Mouse (Mus musculus): ENCODE measurements around the gene Muc5ac.
A peak's percentile ranks its signal among the peaks of the same experiment; 100 is the strongest.
"Not testable (repeated sequence)": the region's sequence is repeated elsewhere in the genome, so short reads cannot be mapped to it uniquely, and the experiment has no call there.

Muc5ac gene

DNA sequence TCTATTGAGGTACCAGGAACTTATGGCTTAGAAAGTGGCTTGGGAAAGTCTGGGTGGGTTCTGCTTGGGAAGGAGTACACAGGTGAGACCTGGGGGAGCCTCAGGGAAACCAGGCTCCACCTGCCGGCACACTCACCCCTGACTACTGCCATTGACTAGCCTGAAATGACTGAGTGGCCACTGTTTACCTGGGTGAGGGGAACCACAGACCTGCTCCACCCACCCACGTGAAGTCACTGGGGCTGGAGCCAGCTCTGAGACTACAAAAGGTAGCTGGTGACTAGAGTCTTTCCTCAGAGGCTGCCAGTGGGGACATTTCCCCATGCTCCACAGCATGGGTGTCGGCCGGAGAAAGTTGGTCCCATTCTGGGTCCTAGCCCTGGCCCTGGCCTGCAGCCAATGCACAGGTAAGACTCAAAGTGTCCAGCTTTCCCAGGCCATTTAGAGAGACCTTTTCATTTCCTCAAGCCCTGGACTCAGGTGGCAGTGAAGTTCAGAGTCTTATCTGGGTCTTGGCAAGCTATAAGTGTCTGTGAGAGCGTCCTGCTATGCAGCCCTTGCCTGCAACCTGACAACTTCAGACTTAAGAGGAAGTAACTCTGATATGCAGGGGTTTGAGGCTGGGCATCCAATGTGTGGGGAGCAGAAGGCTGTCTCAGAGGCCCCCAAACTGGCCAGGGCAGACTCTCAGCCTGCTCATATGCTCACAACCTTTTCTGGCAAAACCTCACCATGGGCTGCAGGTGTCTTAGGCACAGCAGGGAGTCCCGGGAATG, at the start of gene Muc5ac:
Muc5ac (plus strand) TSS at position 296 of the 776 bp plus-strand sequence.
- DNase-seq = no peak

DNA sequence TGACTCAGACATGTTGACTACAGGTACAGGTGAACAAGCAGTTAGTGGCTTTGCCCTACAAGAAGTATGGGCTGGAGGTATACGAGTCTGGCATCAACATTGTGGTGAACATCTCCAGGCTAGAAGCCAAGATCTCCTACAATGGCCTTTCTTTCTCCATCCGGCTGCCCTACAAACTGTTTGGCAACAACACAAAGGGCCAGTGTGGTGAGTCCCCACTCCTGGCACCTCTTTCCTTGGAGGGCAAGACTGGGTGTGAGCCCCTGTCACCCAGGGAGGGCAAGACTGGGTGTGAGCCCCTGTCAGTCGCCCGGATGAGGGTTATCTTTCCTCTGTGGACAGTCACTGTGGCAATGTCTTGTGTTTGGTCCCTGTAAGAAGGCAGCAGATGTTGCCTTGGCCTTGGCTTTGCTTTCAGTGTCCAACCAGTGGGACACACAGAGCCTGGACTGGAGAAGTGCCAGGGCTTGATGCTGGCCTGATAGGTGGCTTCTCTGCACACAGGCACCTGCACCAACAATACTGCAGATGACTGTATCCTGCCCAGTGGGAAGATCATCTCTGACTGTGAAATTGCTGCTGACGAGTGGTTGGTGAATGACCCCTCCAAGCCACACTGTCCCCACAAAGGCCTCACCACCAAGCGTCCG, 41.2 kb upstream of the Muc5ac start:
- DNase-seq = no peak

DNA sequence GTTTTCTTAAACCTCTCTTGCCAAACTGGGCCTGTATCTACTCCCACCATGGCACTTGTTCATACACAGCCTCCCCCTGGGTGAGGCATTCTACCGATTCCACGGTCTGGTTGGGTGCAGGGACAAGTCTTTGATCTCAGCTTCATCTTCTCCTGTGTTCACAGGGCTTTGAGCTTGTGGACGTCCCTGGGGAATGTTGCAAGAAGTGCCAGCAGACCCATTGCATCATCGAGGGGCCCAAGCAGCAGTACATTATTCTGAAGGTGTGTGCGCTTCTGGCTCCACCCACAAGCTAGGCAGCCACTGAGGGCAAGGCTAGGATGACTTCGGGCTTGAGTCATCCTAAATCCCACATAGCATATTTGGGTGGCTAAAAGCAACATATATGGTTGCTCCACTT, 36.3 kb upstream of the Muc5ac start:
- DNase-seq = no peak

DNA sequence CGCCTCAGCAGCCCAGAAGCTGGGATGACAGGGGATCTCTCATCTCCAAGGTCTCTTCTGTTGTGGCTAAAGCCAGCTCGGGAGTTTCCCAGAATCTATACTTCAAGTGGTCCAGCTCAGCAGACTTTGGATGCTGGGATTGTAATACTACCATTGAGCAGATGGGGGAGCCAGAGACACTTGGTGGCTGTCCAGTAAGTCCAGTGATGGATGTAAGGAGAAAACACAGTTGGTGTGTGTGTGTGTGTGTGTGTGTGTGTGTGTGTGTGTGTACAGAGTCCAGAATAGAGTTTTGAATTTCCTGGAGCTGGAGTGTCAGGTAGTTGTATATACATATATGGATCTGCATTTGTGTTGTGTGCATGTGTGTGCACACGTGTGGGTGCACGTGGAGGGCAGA, 32.9 kb upstream of the Muc5ac start:
- DNase-seq = peak; percentile 67

DNA sequence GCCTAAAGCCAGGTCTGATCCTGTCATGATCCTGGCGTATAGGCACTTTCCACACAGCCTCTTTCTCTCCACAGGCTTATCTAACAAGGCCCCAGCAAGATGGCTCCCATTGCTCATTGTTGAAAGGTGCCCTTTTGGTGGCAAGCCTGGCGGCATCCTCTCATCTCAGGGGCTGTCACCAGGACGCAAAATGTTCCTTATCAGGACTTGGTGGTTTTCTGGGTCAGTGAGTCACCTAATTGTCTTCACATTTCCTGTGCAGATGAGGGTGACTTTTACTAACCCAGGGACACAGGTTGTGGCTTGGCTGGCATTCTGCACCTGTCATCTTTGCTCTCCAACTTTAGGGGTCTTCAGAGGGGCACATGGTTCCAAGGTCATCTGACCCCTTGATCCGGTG, 30.5 kb upstream of the Muc5ac start:
- no peak for DNase-seq

DNA sequence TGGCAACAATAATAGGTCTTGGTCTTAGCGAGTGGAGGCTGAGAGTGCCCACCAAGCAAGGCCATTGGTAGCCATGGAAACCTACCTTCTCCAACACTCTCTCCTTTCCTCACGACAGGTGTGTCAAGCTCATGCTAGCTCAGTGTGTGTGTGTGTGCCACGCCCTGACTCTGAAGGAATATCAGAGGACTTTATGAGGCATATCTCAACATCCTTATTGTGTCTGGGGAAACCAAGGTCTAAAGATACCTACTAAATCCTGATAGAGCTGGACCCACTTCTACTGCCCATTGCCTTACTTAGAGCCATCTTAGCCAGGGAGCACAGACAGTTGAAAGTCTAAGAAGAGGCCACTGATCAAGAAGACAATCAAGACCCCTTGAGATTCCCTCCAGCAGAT, 18.3 kb upstream of the Muc5ac start:
- no peak for DNase-seq

DNA sequence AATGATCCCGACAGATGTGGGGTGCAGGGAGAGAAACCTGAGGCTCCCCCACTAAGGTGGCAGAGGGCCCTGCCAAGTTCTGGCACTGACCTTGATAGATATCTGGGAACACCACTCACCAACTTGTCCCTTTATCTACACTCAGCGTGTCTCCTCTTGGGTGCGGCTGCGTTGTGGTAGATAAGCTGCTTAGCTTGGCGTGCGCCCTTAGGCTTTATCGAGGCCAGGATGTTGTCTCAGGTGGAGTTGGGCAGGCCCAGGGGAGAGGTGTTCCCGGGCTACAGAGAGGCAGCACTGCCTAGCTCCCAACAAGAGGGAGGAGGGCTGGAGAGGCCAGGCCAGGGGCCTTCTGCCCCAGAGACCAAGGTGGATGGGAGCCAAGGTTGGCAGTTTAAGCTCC, 17.8 kb upstream of the Muc5ac start:
- DNase-seq = no peak

DNA sequence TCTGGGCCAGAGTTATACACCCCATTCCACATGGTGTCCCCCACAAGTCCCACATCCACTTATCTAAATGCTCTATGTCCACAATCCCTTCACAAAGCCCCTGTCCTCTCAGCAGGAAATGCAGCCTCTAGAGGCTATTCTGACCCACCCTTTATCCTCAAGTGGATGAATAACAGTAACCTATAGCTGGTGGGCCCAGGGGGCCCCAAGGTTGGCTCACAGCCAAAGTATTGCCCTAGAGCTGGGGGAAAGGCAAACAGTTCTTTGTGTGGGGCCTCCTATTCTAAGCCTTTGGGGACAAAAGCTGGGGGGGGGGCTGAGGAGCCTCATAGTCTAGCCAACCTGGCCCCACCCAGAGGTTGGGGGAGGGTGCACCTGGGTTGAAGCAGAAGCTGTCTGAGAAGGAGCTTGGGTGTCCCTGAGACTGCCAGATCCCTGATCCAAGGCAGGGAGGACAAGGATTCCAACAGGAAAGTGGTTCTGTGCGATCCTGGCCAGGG, 16.7 kb upstream of the Muc5ac start:
- no peak for DNase-seq

DNA sequence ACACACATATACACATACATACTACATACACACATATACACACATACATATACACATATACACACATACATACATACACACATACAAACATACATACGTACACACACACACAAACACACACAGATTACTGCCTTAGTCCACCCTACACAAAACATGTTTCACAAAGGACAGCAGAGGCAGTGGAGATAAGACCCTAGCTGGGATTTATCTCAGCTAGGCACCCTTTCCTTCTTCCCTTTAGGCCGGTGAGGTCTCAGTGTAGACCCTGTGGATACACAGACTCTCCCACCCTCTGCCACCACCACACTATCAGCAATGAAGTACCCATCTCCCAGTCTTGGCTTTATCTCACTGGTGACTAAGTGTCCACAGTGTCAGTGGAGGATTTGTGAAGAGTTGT, 13.9 kb upstream of the Muc5ac start:
- no peak for DNase-seq

DNA sequence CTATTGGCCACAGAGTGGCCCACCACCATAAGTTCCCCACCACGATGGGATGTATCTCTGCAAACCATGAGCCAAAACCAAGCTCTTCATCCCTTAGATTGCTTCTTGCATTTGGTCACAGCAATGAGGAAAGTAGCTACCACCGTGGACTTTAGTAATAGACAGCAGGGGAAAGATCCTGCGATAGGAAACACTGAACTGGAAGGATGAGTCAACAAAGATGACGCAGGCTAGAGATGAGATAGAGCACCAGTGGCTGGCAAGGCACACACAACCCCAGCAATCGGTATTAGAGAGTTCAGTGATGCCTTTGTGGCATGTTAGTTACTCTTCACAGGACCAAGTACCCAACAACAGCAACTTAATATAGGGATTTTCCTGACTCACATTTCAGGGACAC, 12.6 kb upstream of the Muc5ac start:
- no peak for DNase-seq

DNA sequence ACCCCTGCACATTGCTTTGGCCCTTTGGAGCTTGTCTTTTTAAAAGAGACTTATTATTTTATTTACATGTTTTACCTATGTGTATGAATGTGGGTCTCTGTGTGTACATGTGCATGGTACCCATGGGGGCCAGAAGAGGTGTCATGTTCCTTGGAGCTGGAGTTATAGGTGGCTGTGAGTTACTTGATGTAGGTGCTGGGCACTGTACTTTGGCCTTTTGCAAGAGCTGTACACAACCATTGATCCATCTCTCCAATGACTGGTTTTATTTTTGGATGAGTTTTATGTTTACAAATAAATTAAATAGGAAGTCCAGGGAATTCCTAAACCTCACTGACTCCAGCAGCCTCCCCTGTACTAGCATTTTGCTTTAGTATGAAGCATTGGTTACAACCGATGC, 5.5 kb downstream of the Muc5ac start:
- DNase-seq = no peak

DNA sequence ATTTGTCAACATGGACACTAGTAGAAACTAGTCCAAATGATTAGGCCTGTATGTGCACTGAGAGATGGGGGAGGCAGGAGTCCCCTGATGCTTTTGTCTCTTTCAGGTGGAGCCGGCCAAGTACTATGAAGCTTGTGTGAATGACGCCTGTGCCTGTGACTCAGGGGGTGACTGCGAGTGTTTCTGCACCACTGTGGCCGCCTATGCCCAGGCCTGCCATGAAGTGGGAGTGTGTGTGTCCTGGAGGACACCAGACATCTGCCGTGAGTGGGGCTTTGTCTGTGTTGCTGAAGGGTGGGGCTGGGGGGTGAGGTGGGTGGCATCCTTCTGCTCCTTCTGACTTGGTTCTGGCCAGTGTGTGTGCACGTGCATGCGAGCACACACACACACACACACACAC, 14.4 kb downstream of the Muc5ac start:
- no peak for DNase-seq

DNA sequence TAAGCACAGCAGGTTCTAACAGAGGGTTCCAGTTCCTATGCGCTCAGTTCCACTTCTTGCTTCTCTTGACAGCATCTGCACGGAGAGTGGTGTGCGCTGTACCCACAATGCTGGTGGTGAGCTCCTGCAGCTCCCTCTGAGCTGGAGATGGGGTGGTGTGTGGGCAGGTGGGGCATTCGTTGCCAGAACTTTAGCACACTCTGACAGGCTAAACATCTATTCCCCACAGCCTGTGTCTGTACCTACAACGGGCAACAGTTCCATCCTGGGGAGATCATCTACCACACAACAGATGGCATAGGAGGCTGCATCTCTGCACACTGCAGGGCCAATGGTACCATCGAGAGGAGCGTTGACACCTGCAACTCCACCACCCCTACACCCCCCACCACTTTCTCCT, 16.6 kb downstream of the Muc5ac start:
- DNase-seq = no peak

DNA sequence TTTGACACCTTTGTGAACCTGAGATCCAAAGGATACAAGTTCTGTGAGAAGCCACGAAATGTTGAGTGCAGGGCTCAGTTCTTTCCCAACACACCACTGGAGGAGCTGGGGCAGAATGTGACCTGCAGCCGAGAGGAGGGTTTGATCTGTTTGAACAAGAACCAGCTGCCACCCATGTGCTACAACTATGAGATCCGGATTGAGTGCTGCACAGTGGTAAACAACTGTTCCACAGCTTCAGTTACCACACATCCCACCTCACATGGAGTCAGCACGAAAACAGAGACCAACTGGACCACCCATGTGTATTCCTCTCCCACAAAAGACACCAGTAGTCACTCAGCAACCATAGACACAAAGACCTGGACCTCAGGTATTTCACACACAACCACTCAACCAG, 19.1 kb downstream of the Muc5ac start:
- DNase-seq = not testable (repeated sequence)

DNA sequence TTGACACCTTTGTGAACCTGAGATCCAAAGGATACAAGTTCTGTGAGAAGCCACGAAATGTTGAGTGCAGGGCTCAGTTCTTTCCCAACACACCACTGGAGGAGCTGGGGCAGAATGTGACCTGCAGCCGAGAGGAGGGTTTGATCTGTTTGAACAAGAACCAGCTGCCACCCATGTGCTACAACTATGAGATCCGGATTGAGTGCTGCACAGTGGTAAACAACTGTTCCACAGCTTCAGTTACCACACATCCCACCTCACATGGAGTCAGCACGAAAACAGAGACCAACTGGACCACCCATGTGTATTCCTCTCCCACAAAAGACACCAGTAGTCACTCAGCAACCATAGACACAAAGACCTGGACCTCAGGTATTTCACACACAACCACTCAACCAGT, 21.2 kb downstream of the Muc5ac start:
- DNase-seq = not testable (repeated sequence)

DNA sequence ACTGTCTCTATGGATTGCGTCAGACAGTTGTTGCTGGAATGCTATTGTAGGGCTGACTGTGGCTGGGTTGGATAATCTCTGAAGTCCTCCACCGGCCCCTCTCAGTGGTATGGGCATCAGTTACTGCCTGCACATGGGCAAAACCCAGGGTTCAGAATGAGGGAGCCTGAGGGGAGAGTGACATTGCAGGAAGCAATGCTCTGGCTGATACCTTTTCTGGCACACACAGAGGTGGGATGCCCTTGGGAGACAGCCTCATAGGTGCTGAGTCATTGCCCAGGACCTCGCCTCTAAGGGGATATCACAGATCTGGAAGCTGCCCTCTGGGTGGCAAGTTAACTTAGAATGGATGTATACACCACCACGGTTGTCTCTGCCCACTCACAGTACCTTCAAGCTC, 24.5 kb downstream of the Muc5ac start:
- no peak for DNase-seq

DNA sequence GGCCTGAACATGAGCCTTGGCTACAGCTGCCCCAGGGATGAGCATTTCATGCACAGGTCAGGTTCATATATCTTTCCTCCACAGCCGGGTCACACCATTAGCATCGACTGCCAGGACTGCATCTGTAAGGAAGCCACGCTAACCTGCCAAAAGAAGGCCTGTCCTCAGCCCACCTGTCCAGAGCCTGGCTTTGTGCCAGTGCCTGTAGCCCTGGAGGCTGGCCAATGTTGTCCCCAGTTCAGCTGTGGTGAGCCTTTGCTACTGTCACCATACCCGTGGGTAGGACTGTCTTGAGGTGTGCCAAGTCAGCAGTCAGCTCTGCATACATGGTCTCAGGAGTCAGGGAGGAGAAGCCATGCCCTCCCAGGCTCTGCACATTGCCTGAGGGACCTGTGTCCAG, 26.6 kb downstream of the Muc5ac start:
- DNase-seq = no peak

DNA sequence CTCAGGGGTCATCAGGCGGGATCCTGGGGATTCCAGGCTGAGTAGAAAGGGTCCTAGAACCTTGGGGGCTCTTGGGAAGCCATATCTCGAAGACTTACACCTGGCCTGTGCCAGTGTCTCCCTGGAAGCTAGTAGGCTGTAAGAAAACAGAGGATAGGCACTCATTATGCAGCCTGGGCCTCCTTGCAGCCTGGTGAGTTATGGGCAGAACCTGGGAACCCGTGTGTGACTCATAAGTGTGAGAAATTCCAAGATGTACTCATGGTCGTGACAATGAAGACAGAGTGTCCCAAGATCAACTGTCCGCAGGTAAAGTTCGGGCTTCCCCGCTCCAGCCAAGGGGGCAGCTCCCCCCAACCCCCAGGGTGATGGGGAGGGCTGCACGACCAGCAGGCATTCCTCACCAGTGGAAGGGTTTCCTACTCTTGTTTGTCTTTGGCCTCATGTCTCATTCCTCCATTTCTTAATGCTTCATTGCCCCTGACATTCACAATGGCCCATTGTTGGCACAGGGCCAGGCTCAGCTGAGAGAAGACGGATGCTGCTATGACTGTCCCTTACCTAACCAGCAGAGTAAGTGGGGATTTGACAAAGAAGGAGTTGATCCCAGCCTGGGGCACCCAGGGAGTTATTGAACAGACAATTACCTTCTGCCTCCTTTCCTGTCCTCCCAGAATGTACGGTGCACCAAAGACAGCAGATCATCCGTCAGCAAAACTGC, 28.7 kb downstream of the Muc5ac start:
- no peak for DNase-seq

DNA sequence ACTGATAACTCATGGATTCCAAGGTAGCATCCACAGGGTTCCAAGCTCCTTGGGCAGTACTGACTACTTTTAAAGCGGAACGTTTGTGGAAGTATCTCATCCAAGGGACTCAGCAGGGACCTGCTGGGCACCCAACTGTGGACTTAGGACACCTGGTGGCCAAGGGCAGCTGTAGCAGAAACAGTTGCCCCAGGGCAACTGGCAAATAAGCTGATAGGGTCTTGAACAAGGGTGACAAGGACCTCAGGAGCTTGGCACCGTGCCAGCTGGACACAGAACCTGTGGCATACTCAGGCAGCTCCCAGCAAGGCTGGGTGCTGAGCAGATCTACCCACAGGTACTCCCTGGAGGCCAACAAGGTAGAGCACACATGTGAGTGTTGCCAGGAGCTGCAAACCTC, 29.5 kb downstream of the Muc5ac start:
- DNase-seq = no peak

DNA sequence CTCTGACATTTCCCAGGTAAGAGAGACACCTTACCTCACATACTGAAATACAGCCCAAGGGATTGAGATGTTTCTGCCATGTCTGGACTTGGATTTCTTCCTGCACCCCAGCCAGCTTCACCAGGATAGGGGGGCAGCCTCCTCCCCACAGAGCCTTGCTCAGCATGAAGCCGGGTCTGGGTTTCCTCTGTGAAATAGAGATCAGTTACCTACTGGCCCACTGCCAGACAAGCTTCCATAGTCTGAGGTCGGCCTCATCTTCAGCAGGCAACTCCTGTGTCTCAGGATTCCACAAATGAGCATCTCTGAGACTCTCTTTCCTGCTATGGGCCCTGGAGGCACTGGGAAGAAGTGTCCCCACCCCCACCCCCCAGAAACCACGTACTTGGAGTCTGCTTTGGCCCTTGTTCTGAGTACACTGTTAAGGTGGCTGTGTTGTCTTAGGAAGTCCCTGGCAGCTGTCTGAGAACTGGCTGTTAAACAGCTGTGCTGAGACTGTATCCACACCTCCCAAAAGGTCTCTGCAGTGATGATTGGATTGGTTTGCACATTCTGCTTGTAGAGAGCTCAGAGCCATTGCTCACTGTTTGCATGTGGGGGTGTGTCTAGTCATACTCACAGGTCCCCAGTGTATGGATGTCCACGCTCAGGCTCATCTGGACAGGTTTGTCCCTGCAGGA, 34.0 kb downstream of the Muc5ac start:
- DNase-seq = no peak

DNA sequence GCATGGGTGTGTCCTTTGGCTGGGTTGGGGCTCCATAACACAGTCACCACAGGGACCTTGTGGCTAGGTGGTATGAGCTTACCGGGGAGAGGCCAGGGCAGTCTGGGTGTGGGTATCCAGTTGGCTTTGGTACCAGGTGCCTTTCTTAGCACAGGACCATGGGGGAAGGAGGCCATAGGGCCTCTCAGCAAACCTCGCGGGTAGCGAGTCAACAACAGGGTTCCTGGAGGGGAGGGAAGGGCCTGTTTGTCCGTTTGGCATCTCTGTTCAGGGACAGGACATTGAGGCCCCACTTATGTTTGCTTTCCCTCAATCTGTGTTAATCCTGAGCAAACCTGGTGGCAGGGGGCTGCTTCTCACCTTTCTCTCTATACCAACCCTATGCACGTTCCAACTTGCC, 34.9 kb downstream of the Muc5ac start:
- no peak for DNase-seq

DNA sequence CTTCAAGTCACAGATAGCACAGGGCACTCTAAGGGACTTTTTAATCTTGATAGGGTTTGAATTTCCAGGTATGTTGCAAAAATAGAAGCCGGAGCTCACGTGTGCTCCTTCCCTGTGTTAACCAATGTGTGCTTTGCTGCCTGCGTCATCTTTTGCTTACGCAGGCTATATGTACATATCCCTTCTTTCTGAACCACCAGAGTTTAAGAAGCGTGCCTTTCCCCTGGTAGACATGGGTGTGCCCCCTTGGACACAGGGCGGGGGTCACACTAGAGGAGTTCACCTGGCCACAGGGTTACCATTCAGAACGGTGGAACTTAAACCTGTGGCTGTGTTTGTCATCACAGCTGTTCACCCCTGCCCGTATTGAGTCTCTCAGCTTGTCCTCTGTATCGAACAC, 35.6 kb downstream of the Muc5ac start:
- no peak for DNase-seq

DNA sequence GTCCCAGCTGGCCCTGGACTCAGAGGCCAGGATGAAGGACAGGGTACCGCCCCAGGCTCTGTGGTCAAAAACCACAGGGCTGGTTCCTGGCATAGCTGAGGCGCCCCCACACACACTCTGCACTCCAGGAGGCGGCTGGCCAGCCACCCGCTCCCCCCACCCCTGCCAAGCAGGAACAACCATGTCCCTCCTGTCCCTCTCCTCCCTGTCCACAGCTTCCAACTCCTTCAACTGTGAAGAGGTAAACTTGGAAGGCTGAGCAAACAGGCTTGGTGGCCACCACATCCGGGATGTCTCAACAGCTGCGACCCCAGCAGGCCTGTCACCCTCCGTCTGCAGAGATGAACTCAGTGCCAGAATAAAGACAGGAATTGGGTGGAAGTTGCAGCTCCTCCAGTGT, 47.2 kb downstream of the Muc5ac start:
- peak; percentile 42 for DNase-seq

Measured in thymus, postnatal 4 days (tissue).